Mouse (Mus musculus): ENCODE results near the gene Lmbrd1.
"Not testable (repeated sequence)": the region's sequence is repeated elsewhere in the genome, so short reads cannot be mapped to it uniquely, and the experiment has no call there.

The Lmbrd1 gene

GRCm38 (mm10) chr1:24720209-24720608, 41.8 kb downstream of the Lmbrd1 start:
- no peak for DNase-seq (ENCODE audit: low read depth, low spot score)

GRCm38 (mm10) chr1:24729784-24730183, 51.4 kb downstream of the Lmbrd1 start:
- DNase-seq (ENCODE audit: low read depth, low spot score), result no peak

GRCm38 (mm10) chr1:24732286-24732685, 53.9 kb downstream of the Lmbrd1 start:
- DNase-seq (ENCODE audit: low read depth, low spot score), result no peak

GRCm38 (mm10) chr1:24734866-24735265, 56.4 kb downstream of the Lmbrd1 start:
- peak; percentile 9 for DNase-seq (ENCODE audit: low read depth, low spot score)

- DNase-seq (ENCODE audit: low read depth, low spot score), result no peak
Measured at GRCm38 (mm10) chr1:24740903-24741302, 62.5 kb downstream of the Lmbrd1 start.

- DNase-seq (ENCODE audit: low read depth, low spot score), result no peak
Measured at GRCm38 (mm10) chr1:24741552-24741951, 63.1 kb downstream of the Lmbrd1 start.

GRCm38 (mm10) chr1:24743191-24743924, 64.9 kb downstream of the Lmbrd1 start:
- no peak for DNase-seq (ENCODE audit: low read depth, low spot score)

GRCm38 (mm10) chr1:24752715-24753114, 74.3 kb downstream of the Lmbrd1 start:
- no peak for DNase-seq (ENCODE audit: low read depth, low spot score)

GRCm38 (mm10) chr1:24758516-24758915, 80.1 kb downstream of the Lmbrd1 start:
- no peak for DNase-seq (ENCODE audit: low read depth, low spot score)

GRCm38 (mm10) chr1:24766466-24766865, 88.0 kb downstream of the Lmbrd1 start:
- no peak for DNase-seq (ENCODE audit: low read depth, low spot score)

- DNase-seq (ENCODE audit: low read depth, low spot score), result not testable (repeated sequence)
Measured at GRCm38 (mm10) chr1:24767197-24767596, 88.8 kb downstream of the Lmbrd1 start.

- no peak for DNase-seq (ENCODE audit: low read depth, low spot score)
Measured at GRCm38 (mm10) chr1:24773642-24774041, 95.2 kb downstream of the Lmbrd1 start.

GRCm38 (mm10) chr1:24776576-24776975, 98.1 kb downstream of the Lmbrd1 start:
- no peak for DNase-seq (ENCODE audit: low read depth, low spot score)

GRCm38 (mm10) chr1:24793168-24793567, 114.7 kb downstream of the Lmbrd1 start:
- DNase-seq (ENCODE audit: low read depth, low spot score), result no peak

GRCm38 (mm10) chr1:24807971-24808370, 129.5 kb downstream of the Lmbrd1 start:
- not testable (repeated sequence) for DNase-seq (ENCODE audit: low read depth, low spot score)
